Mouse (Mus musculus) ES-E14 (cell line): ENCODE results near the gene Cacng2.

ENCODE experiments used
- CHD2 ChIP-seq: IDR thresholded peaks from 2 replicates; pipeline ENCODE4 v1.6.1; 2014; ENCODE audit warnings: mild to moderate bottlenecking, low read depth, low read length, inconsistent platforms
- MAFK ChIP-seq: IDR thresholded peaks from 2 replicates; pipeline ENCODE4 v1.6.1; 2014; ENCODE audit warnings: mild to moderate bottlenecking, low read depth, low read length, inconsistent platforms; ENCODE audit not compliant: insufficient read depth
- ZC3H11A ChIP-seq: IDR thresholded peaks from 2 replicates; pipeline ENCODE4 v1.6.1; 2012; ENCODE audit warnings: low read depth, mild to moderate bottlenecking, inconsistent platforms, low read length, borderline replicate concordance
- ZNF384 ChIP-seq: IDR thresholded peaks from 2 replicates; pipeline ENCODE4 v1.6.1; 2012; ENCODE audit warnings: low read depth, low read length, inconsistent platforms

GRCm38 (mm10) chr15:77982195-77982939 lies 137.5 kb downstream of the Cacng2 start:
- TF ChIP-seq ZNF384 (no peak), ZC3H11A (peak; percentile 88), CHD2 (no peak), MAFK (no peak)
